Mouse (Mus musculus): ENCODE measurements around the gene Cdh11. TPM values are rescaled to one million over a fixed set of nuclear protein-coding genes. Genes with fewer than 3 reads are reported as not detected.

The Cdh11 gene
- 0.21 and 0.38 TPM in 2 replicates for total RNA-seq (2015; ENCODE audit: low replicate concordance)
- total RNA-seq (2017; ENCODE audit: low replicate concordance): 0.51 and 0.84 TPM in 2 replicates

DNA sequence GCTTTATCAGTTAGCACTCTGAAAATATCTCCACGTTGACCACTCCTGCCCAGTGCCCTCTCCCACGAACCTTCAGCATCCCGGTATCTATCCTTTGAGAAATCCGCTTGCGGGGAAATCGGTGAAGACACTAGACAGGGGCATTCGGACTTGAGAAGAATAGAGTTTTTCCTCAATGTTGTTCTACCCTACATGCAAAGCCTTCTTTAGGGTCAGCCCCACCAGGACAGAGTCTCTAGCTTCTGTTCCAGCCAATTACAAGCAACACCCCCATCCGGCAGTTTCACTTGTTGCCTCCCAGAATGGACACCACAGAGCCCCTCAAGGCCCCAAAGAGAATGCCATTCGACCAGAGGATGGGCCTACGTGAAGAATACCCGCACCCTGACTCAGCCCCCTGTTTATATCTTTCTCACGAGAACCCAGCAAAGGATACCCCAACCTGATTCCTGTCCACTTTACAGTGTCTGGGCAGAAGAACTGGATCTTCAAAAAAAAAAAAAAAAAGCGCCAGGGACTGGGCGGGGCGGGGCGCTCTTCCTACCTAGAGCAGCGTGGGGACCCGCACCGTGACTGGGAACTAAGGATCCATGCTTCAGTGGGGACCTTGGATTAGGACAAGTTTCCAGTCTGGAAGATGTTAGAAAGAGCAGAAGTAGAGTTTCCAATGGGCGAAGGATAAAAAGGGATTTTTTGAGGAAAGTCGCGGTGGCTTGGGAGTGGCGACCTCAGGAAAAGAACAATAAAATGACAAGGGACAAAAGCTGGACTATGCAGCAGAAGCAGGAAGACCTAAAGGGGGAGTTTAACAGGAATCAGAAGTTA, at the start of gene Cdh11:
Gene Cdh11 (minus strand): TSS at position 51 of the 825 bp plus-strand sequence.
- no peak for ATAC-seq (replicated peaks; ENCODE audit: low FRiP score, poor library complexity, severe bottlenecking)

DNA sequence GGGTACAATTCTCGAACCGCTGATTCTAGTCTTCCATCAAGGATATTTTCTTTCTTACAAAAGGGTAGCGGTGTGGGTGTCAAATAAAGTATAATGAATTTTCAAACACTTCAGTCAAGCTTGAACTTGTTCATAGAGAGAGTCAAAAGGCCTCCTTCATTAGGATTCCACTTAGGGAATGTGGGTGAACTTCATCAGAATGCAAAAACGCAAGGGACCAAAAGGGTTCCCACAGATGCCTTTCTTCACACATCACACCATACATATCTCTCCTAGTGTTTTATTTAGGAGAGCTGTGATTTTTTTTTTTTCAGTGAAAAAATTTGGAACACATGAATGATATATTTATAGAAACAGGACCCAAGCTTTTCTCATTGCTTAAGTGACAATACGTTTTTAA, 28.5 kb upstream of the Cdh11 start:
- ATAC-seq (replicated peaks; ENCODE audit: low FRiP score, poor library complexity, severe bottlenecking): no peak

- no peak for ATAC-seq (replicated peaks; ENCODE audit: low FRiP score, poor library complexity, severe bottlenecking)
Measured at GRCm38 (mm10) chr8:102790303-102790702, 4.9 kb upstream of the Cdh11 start.

DNA sequence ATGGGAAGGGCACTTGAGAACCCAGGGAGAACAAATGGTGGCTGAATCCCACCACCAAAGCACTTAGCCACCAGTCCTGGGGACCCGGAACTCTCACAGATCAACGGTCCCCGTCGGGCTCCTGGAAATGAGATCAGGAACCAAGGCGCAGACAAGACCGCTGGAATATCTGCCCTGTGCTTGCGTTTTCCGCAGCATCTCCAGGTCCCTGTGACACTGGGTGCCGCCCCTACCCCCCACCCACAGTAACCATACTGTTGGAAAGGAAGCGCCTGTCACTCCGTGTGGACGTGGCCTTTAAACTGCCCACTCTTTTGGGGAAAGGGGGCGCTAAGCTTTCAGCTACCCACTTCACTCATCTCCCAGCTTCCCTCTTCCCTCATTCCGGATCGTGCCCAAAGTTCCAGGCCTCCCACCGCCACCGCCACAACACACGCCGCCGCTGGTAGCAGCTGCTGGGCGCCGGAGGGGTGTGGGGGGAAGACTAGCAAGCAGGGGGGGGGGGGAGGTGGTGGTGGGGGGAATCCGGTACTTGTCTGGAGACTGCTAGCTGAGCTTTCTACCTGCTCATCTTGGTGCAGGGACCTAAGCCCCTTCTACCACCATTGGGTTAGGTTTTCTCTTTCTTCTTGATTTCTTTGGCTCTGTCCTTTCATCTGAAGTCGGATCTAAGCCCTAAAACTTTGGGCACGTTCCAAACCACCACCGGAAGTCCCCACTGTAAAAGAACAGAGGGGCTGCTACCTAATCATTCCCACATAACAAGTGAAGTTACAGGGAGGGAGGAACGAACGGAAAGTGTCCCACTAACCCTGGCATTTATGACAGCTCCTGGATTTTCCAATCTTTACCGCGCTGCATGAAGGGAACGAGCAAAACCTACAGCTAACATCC, 1.3 kb upstream of the Cdh11 start:
- no peak for ATAC-seq (replicated peaks; ENCODE audit: low FRiP score, poor library complexity, severe bottlenecking)

DNA sequence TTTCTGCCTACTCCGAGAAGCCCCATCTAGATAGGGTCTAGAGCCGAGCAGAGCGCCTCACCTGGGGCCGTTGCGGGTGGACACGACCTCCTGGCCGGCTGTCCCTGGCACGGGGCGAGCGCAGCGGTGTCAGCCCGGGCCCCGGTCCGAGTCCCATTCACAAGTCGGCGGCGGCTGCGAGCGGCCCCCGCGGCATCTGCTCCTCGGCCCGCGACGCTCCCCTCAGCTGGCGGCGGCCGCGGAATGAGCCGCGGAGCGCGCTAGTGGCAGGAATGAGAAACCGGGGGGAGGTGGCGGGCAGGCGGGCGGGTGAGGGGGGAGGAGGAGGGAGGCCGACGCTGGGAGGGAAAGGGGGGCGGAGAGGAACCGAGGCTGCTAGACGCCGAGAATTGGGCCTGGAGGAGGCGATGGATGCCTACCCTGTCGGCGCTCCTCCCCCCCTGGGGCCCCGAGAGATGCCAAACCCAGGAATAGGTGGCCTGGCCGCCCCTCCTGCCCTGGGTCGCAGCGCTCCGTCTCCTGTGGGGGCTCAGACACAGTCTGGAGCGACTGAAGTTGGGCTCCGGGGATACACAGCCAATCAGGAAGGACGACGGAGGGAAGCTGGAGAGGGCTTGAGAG, 497 bp downstream of the Cdh11 start:
- no peak for ATAC-seq (replicated peaks; ENCODE audit: low FRiP score, poor library complexity, severe bottlenecking)

DNA sequence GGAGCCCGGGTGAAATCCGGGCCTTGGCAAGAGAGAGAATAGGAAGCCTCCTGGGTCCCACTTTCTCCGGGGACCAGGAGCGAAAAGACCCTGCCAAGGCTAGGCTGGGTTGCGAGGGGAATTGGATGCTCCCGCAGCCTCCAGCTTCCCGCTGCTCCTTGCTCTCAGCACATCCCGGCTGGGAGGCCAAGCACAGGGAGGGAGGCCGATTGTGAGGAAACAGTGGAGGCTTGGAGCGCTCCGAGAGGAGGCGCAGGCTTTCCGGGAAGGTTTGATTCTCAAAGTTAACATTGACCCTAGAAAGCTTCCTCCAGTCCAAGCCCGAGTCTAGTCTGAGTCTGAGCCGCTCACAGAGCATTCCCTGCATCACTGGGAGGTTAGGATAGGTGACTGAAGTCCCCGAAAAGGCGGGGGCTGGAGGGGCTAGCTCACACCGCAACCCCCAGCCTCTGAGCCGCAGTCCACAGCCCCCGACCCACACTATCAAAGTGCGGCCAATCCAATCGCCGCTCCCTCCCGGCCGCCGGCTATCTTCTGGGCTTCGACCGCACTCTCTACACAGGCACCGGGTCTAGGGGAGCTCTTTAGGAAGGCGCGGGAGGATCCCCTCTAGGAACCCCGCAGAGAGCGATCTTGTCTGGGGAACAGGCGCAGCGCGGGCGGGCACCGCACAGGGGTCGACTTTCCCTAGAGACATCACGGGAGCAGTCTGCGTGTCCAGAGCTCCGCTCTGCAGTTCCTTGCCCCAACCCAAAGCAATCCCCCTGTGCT, 1.4 kb downstream of the Cdh11 start:
- ATAC-seq (replicated peaks; ENCODE audit: low FRiP score, poor library complexity, severe bottlenecking): no peak

- no peak for ATAC-seq (replicated peaks; ENCODE audit: low FRiP score, poor library complexity, severe bottlenecking)
Measured at GRCm38 (mm10) chr8:102782707-102783489, 2.5 kb downstream of the Cdh11 start.

DNA sequence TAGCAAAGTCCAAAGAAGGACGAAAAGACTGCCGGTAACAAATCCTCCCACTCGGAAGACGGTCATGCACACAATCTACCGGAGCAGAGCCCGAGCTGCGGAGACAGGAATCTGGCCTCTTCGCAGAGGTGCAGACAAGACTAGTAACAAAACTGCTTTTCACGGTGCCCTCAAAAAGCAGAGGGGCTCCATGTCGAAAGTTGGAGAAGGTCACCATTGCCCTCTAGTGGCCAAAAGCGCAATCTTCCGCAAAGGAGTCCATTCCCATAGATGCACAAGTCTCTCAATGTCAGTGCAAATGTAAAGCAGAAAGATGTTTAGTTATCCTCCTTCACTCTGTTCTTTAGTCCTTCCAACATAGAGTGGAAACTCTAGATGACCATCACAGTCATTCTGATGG, 4.5 kb downstream of the Cdh11 start:
- ATAC-seq (replicated peaks; ENCODE audit: low FRiP score, poor library complexity, severe bottlenecking): no peak

DNA sequence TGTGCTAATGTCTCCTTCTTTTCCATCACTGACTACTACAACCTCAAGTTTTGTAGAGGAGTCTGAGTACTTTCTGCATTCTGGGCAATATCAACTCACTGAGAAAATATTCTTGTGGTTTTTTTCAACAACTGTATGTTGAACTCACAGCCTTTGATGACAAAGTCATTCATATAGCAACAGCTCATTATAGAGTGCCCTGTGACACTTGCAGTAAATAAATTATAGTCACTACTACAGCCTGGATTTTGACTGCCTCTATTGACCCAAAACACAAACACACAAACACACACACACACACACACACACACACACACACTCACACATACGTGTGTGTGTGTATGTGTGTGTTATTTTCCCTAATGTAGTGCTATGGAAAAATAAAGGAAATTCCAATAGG, 10.8 kb downstream of the Cdh11 start:
- ATAC-seq (replicated peaks; ENCODE audit: low FRiP score, poor library complexity, severe bottlenecking): no peak

DNA sequence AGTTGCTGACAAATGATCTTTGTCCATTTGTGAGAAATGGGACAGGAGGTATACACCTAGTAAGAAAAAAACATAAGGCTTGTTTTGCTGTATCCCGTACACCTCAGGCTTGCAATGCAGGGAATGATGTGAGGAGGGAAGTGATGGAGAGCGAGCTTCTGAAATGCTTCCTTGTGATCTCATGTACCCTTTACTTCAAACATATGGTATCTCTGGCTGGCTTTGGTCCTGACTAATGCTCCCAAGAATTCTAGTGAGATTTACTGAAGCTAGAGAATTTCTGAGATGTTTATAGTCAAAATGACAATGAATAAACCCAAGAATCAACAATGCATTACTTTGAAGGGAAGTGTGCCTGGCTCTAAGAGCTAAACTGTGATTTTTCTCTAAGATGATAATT, 14.0 kb downstream of the Cdh11 start:
- no peak for ATAC-seq (replicated peaks; ENCODE audit: low FRiP score, poor library complexity, severe bottlenecking)

DNA sequence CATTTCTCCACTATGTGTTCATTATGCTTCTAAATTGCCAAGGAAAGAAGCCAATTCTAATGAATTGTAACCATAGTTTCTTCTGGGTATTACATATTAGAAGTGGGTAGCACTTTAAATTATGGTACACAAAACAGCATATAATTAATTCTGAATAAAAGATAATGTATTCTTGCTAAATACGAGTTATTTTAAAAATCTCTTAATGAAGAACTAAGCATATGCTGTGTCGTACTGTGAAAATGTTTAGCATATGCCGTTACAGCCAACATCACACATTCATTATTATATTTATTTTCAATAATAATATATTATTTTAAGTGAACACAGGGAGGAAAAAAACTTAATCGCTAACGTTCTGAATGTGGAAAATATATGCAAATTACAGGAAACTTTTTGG, 31.6 kb downstream of the Cdh11 start:
- ATAC-seq (replicated peaks; ENCODE audit: low FRiP score, poor library complexity, severe bottlenecking): no peak

GRCm38 (mm10) chr8:102742940-102743339, 42.5 kb downstream of the Cdh11 start:
- no peak for ATAC-seq (replicated peaks; ENCODE audit: low FRiP score, poor library complexity, severe bottlenecking)

DNA sequence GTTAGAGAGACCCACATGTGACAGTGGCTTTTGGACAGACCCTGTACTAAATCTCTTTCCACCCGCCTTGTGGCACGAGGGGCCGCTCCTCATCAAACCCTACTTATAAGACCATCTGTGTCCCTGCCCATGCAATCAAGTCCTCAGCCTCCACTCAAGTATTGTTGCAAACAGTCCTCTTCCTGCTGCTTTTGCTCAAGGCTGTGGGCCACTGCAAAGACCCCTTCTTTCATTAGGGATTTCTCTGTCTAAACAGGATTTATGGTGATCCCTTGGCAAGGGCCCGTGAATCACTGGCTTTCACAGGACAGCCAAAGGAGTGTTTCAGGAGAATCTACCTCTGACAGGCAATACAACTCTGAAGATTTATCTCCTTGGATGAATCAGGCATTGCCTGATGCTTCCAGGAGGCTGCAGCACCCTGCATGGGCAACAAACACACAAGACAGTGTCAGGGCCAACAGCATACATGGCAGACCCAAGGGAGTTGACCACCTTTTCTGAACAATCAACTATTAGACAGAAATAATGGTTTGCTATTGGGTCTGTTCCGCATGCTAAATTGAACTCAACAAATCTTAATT, 43.3 kb downstream of the Cdh11 start:
- ATAC-seq (replicated peaks; ENCODE audit: low FRiP score, poor library complexity, severe bottlenecking): no peak

DNA sequence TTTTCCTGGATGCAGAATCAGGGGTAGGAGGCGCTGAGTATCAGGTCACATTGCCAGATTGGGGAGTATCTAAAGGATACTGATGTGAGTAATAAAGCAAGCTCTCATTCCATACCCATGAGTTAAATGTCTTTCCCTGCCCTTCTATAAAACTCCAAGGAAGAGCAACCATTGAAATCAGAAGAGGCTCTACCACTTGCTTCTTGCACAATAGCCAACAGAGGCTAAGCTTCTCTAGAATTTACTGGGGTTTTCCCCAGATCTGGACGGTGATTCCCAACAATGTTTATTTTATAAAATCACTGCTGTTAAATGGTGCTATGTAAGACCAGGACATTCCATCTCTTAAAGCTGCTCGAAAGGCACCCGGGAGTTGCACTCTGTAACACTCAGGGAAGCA, 44.5 kb downstream of the Cdh11 start:
- no peak for ATAC-seq (replicated peaks; ENCODE audit: low FRiP score, poor library complexity, severe bottlenecking)

DNA sequence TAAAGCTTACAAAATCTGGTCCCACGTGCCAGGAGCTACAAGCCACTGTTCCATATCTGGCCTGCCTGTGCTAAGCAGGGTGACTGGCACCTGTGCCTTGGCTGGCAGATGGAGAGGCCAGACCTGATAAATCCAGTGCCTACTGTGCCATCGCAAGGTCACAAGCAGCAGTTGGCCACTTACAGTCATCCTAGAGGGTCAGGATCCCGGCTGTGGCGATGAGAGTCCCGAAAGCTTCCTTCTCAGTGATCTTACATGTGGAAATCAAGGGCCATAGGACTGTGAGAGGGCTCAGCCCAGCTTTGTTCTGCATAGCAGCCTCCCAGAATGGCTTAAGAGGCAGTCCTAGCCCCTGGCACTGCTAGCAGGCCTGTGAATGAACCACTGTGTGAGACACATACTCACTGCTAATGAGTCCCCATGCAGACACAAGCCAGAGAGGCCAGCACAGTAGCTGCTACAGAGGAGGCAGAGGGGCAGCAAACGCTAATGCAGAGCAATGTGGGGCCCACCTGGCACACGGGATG, 46.4 kb downstream of the Cdh11 start:
- ATAC-seq (replicated peaks; ENCODE audit: low FRiP score, poor library complexity, severe bottlenecking): no peak

GRCm38 (mm10) chr8:102738395-102738794, 47.0 kb downstream of the Cdh11 start:
- no peak for ATAC-seq (replicated peaks; ENCODE audit: low FRiP score, poor library complexity, severe bottlenecking)

DNA sequence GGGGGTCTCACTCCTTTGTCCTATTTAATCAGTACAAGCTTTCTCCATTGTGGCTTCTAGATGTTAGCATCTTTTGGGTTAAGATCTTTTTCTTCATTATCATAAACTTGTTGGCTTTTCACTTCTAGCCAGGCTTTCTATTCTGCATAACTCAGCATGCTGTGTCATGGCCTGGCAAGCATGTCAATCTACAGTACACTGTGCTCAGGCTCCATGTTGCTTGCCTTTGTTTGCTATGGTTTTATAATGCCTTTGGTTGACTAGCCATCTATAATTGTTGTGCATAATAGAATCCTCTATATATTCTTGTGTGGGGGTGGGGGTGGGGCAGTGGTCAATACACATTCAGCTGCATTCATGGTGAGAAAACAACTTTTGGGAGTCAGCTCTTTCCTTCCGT, 51.0 kb downstream of the Cdh11 start:
- no peak for ATAC-seq (replicated peaks; ENCODE audit: low FRiP score, poor library complexity, severe bottlenecking)

- ATAC-seq (replicated peaks; ENCODE audit: low FRiP score, poor library complexity, severe bottlenecking): no peak
Measured at GRCm38 (mm10) chr8:102726206-102726935, 59.1 kb downstream of the Cdh11 start.

All from erythroblast, adult 5-6 weeks (primary cell).